Mouse (Mus musculus) left cerebral cortex, adult 11 months (tissue): ENCODE data around the gene Mmp7.

Experiments
- DNase-seq: peaks from one replicate; pipeline ENCODE4 v3.0.0; 2022; ENCODE audit warnings: low spot score

Gene Mmp7

DNA sequence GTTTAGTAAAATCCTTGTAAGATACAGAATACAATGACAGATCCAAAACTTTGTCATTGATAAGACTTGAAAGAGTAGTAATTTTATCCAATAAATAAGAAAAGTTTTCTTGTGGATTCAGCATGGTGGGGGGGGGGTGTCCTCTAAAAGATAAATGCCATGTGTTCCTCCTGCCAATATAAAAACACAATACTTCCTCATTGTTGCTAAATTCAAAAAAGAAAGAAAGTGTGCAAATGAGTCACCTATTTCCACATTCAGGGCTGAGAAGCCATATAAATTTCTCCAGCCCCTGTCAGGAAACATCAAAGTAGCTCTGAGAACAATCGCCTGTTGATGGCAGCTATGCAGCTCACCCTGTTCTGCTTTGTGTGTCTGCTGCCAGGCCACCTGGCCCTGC, at the start of gene Mmp7:
TSS of gene Mmp7 (plus strand) at position 301 of the 400 bp plus-strand sequence.
- DNase-seq = no peak

DNA sequence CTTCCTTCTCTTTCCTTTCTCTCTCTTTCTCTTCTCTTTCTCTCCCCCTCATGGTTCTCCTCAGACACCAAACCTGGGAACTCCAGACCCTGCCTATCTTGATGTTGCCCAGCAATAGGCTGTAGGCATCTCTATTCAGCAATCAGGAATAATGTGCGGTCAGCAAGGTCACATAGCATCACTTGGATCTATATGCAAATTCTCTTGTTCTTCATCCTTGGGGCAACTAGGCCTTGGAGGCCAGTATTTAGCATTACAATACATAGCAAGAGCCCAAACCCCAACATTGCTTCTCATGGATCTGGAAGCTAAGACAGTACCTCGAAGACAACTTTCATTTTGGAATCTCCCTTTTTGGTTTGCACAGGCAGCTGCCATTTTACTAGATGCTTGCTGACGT, 44.0 kb upstream of the Mmp7 start:
- no peak for DNase-seq

DNA sequence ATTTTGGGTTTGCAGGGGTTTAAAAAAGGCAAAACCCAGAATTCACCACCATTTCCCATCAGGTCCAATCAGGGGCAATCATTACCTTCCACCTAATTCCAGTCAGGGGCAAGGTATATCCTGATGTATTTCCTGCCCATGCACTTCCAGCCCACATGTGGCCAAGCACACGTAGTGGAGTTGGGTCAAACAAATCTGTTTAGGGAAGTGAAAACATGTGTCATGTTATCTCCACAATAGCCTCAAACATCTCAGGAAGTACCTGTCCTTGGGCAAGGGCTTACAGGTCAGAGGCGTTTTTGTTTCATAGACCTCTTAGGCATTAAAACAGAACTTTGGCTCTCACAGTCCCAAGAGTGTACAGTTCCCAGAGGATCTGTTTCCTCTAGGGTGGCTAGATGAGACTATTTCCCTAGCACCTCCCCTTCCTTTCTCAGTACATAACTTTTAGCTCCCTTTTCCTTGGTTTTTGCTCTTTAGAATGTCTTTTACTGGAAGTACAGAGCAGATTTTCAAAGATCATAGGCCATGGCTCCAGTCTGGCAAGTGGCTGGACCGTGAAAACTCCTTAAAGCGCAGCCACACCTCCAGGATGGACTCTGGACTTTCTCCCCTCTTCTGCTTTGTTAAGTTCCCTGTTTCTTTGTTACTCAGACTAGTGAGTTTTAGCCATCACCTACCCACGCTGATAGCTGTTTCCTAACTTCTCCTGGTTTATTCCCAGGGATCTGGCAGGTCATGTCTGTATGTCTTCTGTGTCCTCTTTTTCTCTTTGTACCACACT, 41.3 kb upstream of the Mmp7 start:
- DNase-seq = no peak

DNA sequence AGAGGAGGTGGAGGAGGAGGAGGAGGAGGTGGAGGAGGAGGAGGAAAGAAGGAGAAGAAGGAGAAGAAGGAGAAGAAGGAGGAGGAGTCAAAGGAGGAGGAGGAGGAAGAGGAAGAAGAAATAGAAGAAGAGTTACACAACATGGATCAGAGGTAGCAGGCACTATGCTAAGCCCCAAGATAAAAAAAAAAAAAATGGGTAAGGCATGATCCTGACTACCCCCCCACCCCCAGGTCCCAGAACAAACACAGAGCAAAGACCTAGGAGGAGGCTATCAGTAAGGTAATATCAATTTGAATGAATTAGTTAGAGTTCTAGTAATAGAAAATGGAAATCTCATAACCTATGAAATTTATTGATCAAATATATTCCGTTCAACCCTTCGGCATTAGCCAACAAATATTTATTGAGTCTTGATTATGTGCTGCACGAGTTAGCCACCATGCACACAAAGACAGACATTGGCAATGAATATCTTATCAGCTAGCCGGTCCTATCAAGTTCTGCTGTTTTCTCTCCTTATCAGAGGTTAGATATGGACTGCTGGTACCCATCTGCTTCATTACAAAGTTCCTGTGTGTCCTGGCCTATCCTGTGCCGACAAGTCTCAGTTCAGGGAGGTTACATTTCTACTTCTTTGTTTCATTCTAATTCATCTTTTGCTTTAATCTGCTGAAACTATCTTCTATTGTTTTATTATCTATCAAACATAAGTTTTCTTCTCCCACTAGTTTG, 39.4 kb upstream of the Mmp7 start:
- no peak for DNase-seq

DNA sequence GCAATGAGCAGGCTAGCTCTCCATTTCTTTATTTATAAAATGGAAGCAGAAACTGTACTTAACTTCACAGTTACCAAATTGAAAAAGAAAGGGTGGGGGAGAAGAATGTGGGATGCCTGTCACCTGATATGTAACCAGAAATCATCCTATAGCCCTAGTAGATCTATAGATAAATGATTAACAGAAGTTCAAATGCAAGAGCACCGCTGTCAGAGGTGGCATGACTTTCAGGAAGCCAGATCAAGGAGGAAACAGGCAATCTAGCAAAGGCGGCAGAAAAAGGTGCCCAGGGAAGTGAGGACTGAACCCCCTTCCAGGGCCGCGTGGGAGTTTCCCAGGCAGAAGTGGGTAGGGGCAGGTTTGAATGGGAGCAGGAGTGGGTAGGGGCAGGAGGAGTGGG, 33.9 kb upstream of the Mmp7 start:
- no peak for DNase-seq

DNA sequence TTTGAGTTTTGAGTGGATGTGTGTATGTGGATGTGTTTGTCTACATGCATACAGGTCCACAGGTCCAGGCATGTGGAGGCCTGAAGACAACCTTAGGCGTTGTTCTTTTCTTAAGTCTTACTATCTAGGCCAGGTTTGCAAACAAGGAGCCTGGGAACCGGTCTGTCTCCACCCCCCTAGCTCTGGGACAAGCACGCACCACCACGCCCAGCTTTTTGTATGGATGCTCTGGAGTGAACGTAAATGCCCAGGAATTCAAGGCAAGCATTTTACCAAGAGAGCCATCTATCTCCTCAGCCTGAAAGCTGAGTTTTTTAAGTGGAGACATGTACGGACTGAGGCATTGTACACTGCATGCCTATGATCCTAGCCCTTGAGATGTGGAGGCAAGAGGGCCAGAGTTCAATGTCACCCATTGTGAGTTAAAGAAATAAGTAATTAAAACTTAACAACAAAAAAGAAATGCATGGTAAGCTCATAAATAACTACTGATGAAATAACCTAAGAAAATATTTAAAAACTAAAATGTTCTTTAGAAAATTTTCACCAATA, 32.3 kb upstream of the Mmp7 start:
- no peak for DNase-seq

DNA sequence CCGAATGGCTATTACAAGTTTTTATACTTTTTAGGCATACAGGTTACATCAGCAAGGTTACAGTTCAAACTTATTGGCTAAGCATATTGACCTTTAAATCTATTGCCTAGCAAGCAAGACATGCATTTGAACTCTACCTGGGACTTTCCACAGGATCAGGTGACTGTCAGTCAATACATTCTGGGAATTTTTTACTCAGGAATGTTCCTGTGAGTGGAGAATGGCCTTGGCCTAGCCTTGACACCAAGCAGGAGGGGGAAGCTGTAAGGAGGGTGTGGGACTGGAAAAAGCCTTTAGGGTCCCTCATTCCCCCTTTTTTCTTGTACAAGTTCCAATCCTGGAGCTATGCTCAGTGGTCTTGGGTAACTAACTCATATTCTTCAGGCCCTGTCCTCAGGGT, 30.5 kb upstream of the Mmp7 start:
- DNase-seq = no peak

DNA sequence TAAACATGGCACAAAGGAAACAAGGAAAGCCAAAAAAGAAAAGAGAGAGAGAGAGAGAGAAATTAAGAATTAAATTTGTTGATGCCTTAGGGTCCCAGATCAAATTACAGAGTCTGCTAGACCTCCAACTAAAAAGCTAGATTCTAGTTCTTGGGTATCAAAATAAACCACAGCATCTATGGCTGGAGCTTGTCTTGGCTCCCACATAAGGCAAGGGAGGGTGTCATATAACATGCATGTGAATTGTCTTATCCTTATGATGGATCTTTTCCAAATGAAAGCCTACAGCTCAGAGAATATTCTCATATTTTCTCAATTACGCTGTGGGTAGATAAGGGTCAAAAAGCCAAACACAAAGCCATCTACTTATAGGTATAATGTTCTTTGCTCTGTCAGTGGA, 22.2 kb upstream of the Mmp7 start:
- no peak for DNase-seq

DNA sequence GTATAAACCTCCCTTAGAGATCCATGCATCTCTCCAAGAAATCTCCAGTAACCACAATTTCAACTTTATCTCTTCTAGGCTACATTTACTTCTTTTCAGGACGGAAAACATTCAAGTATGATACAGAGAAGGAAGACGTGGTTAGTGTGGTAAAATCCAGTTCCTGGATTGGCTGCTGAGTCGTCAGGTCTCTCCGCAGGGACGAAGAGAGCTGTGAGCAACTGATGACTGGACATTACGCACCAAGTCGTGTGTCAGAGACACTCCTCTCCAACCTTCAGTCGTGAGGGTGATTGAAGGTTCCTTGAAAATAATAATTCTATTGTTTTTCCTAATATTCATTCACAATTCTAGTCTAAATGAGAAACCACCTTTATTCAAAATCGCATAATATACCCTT, 18.9 kb upstream of the Mmp7 start:
- DNase-seq = no peak

DNA sequence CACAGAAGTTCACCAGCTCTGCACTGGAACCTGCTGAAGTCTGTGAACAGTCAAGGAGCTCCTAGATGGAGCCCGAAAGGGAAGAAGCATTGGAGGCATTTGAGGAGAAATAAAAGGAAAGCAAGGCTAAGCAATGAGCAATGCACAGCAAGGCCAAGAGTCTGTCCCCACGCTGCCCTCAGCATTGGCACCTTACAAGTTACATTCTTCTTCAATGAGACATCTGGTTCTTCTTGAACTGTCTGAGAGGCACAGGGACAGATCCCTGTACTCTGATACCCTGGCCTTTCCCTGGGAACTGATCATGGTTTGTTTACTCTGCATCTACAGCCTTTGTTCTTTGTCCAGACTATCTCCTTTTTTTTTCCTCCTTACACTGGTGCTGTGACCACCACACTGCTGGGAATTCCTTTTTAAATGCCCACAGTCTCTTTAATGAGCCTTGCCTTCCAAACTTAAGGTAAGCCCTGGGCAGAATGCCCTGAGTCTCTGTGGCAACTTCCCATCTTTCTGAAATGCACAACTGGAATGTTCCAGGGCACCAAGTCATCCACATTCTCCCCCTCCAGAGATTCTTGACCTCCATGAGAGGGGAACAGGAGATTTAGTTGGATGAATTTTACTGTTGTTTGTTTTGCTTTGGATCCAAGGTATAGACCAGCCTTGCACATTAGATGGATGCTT, 13.6 kb upstream of the Mmp7 start:
- DNase-seq = no peak

DNA sequence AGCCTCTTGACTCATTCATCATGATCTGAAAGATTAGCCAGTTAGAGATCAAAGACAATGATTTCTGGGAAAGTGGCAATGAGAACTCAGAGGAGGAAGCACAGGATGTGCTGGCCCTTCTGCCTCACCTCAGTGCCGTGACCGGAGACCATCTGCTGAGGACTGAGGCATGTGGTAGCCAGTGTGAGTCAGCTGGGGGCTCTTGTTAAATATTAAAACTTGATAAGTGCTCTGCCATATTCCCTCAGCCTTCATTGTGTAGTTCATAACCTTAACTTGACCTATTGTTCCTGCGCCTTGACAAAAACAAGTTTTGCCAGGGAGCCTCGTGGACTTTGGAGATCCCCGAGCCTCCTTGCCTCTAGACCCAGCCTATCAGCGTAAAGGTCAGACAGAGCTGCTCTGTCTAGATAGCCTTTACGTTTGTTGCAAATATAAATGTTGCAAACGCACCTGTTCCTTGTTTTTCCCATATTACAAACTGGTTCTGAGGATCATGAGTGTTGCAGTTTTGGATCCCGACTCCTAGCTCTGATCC, 9.7 kb upstream of the Mmp7 start:
- DNase-seq = no peak

DNA sequence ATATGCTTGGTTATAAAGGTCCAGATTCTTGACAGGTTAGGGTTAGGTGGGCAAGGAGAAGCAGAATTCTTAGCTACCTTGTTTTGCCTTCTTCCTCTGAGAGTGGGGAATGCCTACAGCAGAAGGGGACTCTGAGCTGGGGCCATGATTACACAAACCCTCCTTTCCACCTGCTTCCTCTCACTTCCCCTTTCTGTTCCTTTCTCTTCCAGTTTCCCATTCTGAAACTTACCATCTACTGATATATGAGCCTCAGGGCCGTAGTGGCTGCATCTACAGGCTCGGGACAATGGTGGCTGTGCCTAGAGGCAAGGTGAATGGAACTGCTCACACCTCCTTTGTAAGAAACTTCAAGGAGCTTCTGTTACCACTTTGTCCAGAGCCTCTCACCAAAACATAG, 5.9 kb upstream of the Mmp7 start:
- no peak for DNase-seq

DNA sequence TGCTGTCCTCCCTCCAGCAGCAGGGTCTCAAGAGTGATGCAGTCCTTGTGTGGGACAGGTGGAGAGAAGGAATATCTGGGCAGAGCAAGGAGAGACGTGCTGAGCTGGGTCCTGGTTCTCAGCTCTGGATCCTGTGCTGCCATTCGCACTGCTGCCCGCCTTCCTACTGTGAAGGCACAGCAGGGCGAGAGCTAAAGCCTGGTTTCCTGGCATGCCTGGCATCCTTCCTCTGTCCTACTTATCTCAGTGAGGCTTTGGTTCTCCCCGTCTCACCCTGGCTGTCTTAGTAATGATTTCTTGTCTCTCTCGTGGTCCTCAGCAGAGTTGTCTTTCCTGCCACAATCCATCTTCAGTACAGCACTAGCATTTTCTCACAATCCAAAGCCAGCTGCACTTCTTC, 2.1 kb upstream of the Mmp7 start:
- DNase-seq = no peak

DNA sequence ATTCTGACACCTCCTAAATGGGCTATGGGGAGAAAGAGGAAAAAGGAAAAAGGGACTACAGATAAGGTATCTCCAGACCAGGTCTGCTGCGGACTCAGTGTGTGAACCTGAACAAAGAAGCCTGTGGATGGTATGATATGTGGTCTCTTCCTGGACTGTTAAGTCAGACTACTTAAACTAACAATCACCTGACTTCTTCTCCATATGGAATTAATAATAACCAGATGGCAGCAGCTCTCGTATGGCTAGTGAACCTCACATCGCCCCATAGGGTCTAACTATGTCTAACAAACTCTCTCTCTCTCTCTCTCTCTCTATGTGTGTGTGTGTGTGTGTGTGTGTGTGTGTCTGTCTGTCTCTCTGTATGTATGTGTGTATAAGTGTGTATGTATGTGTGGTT, 2.1 kb downstream of the Mmp7 start:
- DNase-seq = no peak

DNA sequence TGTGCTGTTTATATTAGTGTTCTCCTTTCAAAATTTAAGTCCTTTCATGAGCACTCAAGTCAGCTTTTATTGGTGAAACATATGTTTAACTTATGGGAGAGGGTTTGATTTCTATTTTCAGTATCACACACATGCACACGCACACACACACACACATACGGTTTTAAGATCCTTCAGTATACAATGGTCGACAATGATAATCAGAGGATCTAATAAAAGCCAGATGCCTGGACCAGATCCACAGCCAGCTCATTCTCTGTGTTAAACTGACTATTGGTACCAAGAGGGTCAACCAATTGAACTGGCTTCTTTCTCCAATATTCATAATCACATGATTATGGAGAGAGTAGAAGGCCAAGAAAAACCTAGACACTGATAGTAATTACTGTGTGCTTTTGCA, 3.8 kb downstream of the Mmp7 start:
- no peak for DNase-seq

DNA sequence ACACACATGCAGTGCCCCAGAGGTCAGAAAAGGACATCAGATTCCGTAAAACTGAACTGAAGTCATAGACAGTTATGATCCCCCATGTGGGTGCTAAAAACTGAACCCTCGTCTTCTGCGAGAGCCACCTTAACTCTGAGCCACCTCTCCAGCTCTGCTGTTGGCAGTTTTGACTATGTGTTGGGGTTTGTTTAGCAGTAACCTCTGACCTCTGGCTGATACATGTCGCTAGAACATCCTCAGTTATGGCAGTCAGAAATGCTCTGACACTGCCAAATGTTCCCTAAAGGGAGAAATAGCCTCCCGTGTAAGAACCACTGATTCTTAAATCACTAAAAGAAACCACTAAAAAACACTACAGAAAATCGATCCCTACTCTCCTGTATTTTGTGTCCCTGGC, 16.8 kb downstream of the Mmp7 start:
- DNase-seq = no peak

DNA sequence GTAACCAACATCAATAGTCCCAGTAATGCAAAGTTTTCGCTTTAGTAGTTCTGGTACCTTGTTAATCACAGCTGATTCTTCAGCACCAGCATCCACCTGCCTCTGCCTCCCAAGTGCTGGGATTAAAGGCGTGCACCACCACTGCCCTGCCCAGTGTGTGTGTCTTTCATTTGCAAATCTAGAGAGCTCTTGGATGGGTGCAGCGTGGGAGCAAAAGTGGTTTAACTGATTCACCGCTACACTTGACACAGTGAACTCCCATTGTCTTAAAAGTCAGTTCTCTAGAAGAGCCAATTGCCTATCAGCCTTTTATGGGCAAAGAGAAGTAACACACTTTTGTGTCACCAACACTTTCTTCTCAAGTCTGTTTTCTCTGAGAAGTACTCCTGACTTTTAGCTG, 19.3 kb downstream of the Mmp7 start:
- no peak for DNase-seq

DNA sequence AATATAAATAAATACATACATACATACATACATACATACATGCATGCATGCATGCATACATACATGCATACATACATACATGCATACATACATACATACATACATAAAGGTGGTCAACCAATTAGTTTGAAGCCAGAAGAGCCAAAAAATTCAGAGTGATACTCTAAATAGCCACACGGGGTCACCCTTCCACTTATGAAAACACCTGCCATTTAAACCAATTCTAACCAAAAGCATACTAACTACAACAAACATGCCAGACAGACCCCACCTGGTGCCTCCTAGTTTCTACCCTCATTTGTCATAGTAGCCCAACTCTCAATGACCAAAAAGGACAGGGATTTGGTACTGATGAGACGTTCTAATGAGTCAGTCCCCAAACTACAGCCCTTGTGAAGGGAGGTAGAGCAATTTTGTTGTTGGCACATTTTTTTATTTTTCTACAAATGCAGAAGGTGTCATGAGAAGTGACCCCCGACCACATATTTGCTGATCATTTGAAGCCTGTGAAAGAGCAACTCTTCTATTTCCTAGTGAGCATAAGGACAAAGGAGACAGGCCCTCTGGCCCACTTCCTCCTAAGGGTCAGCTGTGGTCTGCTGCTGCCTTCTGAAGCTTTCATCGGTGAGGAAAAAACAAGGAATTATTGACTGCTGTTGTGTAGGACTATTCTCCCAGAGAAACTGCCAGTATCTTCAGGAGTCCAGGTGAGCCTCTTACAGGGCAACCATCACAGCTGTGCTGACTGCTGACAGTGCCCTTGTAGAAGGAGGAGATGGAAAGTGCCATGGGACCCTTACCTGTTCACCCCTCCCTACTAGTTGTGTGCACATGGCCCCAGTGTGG, 22.4 kb downstream of the Mmp7 start:
- DNase-seq = peak; percentile 47

DNA sequence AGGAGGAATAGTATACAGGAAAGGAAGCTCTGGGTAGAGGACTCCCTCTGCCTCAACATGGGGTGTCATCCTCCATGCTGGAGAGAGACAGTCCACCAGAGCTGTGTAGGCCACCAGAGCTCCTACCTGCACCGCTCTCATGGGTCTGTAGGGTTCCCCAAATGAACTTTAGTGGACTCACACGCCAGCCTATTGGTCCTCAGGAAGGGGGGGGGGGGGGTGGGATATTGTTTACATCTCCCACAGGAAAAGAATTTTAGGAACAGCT, 23.0 kb downstream of the Mmp7 start:
- no peak for DNase-seq

DNA sequence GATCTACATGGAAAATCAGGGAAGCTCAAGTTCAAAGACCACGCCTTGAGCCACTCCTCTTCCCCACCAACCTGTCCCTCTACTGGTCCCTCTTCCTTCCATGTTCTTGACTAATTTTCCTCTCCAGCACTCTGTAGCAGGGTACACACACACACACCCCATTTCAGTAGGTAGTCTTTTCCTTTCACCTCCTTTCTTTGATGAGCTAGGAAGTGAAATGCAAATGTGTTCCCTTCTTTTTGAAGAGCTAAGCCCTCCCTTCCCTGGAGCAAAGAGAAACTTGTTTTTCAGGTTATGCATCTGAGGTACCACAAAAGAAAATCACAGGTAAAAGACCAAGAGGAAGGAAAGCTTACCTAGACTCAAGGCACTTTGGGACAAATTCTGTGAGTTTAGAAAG, 29.7 kb downstream of the Mmp7 start:
- DNase-seq = no peak

DNA sequence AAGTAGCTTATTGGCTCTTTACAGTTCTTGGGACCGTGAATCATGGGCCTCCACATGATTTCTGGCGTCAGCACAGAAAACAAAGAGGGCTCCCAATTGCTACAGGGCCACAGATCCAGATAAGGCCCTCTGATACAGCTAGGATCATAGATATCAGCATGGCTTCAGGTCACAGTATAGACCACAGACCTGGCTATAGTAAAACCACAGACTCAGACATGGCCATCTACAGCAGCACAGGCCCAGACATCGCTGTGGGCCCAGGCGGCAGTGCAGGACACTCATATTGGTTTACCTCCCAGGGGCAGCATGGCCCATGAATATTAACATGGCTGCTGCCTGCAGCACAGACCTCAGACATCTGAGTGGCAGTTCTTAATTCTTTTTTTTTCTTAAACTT, 37.1 kb downstream of the Mmp7 start:
- no peak for DNase-seq

DNA sequence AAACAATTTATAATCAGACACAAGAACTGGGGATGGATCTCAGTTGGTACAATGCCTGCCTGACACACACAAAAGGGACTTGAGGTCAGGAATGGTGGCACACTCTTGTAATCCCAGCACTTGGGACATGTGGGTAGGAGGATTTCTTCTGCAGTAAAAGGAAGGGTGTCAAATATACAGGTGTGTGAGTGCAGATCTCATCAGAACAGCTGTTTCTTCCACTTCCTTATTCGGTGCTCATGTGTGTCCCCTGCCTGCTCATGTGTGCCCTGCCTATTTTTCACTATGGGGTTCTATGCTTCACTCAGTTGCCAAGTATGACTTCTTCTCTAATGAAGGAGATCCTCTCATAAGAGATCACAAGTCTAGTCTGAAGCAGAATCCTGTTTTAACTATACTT, 50.8 kb downstream of the Mmp7 start:
- no peak for DNase-seq
